Mouse (Mus musculus) heart, embryonic 12.5 days (tissue): ENCODE measurements around the gene Def8. TPM values are rescaled to one million over a fixed set of nuclear protein-coding genes. Genes with fewer than 3 reads are reported as not detected.

Experiments used
- ATAC-seq: fragments of 200-750 bp; cut with Nextera tagmentation; 2 replicates; pipeline ENCODE4 v1.8.0; 2017; ENCODE audit warnings: moderate TSS enrichment, moderate library complexity; ENCODE audit not compliant: insufficient number of reproducible peaks, low FRiP score
- H3K27ac ChIP-seq: fragments of 300-500 bp; sonication (generic); 2 replicates; pipeline ENCODE4 v1.5.1; 2016; ENCODE audit warnings: mild to moderate bottlenecking, moderate library complexity; ENCODE audit not compliant: poor library complexity, severe bottlenecking
- H3K27me3 ChIP-seq: fragments of 300-500 bp; sonication (generic); replicated peaks from 2 replicates; pipeline ENCODE4 v1.6.1; 2016; ENCODE audit warnings: mild to moderate bottlenecking, moderate library complexity
- H3K36me3 ChIP-seq: fragments of 300-500 bp; sonication (generic); 2 replicates; pipeline ENCODE4 v1.6.1; 2016; ENCODE audit warnings: mild to moderate bottlenecking, moderate library complexity
- H3K4me1 ChIP-seq: fragments of 300-500 bp; sonication (generic); replicated peaks from 2 replicates; pipeline ENCODE4 v1.6.1; 2016; ENCODE audit warnings: mild to moderate bottlenecking
- H3K4me2 ChIP-seq: fragments of 300-500 bp; sonication (generic); 2 replicates; pipeline ENCODE4 v1.6.1; 2016; ENCODE audit warnings: mild to moderate bottlenecking, moderate library complexity
- H3K4me3 ChIP-seq: fragments of 300-500 bp; sonication (generic); 2 replicates; pipeline ENCODE4 v1.5.1; 2016; ENCODE audit warnings: mild to moderate bottlenecking
- H3K9ac ChIP-seq: fragments of 300-500 bp; sonication (generic); 2 replicates; pipeline ENCODE4 v1.6.1; 2016; ENCODE audit warnings: mild to moderate bottlenecking, moderate library complexity
- H3K9me3 ChIP-seq: fragments of 300-500 bp; sonication (generic); replicated peaks from 2 replicates; pipeline ENCODE4 v1.6.1; 2016; ENCODE audit warnings: mild to moderate bottlenecking, moderate library complexity
- WGBS: fragments of 180-500 bp; shearing (Covaris S2); methylation state at CpG from one replicate; pipeline ENCODE4 v1.1.7; 2016; 5-methylcytosine and 5-hydroxymethylcytosine counted together
- polyA plus RNA-seq: library from polyadenylated mRNA; unstranded; fragments of >200 nt; fragmentation: Nextera tagmentation; extraction: Ambion mirVana; gene quantifications from 2 replicates; pipeline ENCODE4 v1.2.1, GENCODE M21; 2016

Def8 gene
- polyA plus RNA-seq, 1 experiment from 2014 or later, result 34.7 TPM

DNA sequence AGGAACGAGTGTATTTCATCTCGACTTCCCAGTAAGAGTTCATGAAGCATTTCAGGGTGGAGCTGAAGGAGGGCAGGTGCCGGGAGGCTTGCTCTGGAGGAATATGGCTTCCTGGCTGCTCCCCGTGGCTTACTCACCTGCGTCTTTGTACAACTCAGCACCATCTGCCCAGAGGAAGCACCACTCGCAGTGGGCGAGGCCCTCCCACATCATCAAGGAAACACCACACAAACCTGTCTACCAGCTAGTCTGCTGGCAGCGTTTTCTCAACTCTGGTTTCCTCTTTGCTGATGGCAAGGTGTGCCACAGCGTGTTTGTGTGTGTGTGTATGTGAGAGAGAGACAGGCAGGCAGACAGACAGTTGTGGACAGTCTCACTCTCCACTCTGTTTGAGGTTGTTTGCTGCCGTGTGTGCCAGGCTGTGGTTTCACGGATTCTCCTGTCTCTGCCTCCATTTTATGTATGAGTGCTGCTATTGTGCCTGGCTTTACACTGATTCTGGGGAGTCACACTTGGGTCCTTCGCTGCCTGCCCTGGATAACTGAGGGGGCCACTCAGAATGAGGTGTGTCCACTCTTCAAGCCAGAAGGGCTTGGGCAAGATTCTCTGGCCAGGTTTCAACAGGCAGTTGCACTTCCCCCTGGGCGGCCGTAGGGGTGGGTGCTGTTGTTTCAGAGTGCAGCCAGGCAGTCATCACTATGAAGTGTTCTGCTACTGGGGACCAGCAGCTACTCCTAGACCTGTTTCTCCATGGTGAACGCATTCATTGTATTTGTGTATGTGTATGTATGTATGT lies 68.2 kb downstream of the Def8 start:
- no peak overlapping the region for H3K9ac ChIP-seq
- H3K4me3 ChIP-seq, result no peak overlapping the region
- 87% methylated on average over 15 of the region's 15 CpGs for WGBS
- no peaks in the 10 kb centered on the region for H3K4me1 ChIP-seq
- ATAC-seq, result no peak
- no peak overlapping the region for H3K27ac ChIP-seq
- H3K9me3 ChIP-seq, result no peaks in the 10 kb centered on the region
- H3K27me3 ChIP-seq, result no peaks in the 10 kb centered on the region
- peaks cover 96% of the 10 kb centered on the region for H3K36me3 ChIP-seq
- H3K4me2 ChIP-seq, result no peak overlapping the region

- Histone ChIP-seq H3K36me3 (peaks cover 96% of the 10 kb centered on the region), H3K4me3 (no peak overlapping the region), H3K4me2 (no peak overlapping the region), H3K4me1 (no peaks in the 10 kb centered on the region), H3K27ac (no peak overlapping the region), H3K9ac (no peak overlapping the region), H3K27me3 (no peaks in the 10 kb centered on the region), H3K9me3 (no peaks in the 10 kb centered on the region)
- 92% methylated on average over 9 of the region's 9 CpGs for WGBS
- no peak for ATAC-seq
Measured at GRCm38 (mm10) chr8:123492898-123493297, 69.6 kb downstream of the Def8 start.

GRCm38 (mm10) chr8:123497699-123498098 lies 74.4 kb downstream of the Def8 start:
- WGBS, result 85% methylated on average over 4 of the region's 4 CpGs

GRCm38 (mm10) chr8:123498963-123499362 lies 75.6 kb downstream of the Def8 start:
- H3K4me3 ChIP-seq, result no peak overlapping the region
- no peaks in the 10 kb centered on the region for H3K4me1 ChIP-seq
- no peak overlapping the region for H3K27ac ChIP-seq
- H3K27me3 ChIP-seq, result no peaks in the 10 kb centered on the region
- H3K4me2 ChIP-seq, result no peak overlapping the region
- peaks cover 8% of the 10 kb centered on the region; the same call in 1 of the 2 replicates for H3K9me3 ChIP-seq
- H3K36me3 ChIP-seq, result peaks cover 99% of the 10 kb centered on the region
- ATAC-seq, result no peak
- WGBS, result 85% methylated on average over 11 of the region's 11 CpGs
- no peak overlapping the region for H3K9ac ChIP-seq

More at GRCm38 (mm10) chr8:123497699-123498098, 74.4 kb downstream of the Def8 start:
- Histone ChIP-seq H3K27ac (no peak overlapping the region), H3K27me3 (no peaks in the 10 kb centered on the region), H3K9ac (no peak overlapping the region), H3K4me1 (no peaks in the 10 kb centered on the region), H3K36me3 (peaks cover 99% of the 10 kb centered on the region), H3K4me2 (no peak overlapping the region), H3K4me3 (no peak overlapping the region), H3K9me3 (no peaks in the 10 kb centered on the region)
- no peak for ATAC-seq

DNA sequence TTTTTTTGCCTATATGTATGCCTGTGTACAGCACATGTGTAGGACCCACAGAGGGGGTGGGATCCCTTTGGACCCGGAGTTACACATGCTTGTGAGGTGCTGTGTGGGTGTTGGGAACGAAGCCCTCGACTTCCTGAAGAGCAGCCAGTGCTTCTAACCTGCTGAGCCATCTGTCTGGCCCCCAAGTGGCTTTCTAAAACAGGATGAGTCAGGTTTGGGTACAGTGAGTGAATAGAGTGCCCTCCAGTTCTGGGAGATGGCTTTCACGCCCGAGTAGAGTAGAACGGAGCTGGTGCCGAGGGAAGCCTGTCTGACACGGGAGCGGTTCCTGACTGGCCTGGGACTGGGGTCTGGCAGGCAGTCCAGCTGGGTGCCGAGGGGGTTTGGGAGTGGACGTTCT lies 76.2 kb downstream of the Def8 start:
- H3K9me3 ChIP-seq, result peaks cover 8% of the 10 kb centered on the region; the same call in 1 of the 2 replicates
- H3K9ac ChIP-seq, result no peak overlapping the region
- H3K27ac ChIP-seq, result no peak overlapping the region
- H3K4me2 ChIP-seq, result no peak overlapping the region
- H3K27me3 ChIP-seq, result no peaks in the 10 kb centered on the region
- H3K4me3 ChIP-seq, result no peak overlapping the region
- no peak for ATAC-seq
- 92% methylated on average over 11 of the region's 11 CpGs for WGBS
- no peaks in the 10 kb centered on the region for H3K4me1 ChIP-seq
- peaks cover 99% of the 10 kb centered on the region for H3K36me3 ChIP-seq

- Histone ChIP-seq H3K36me3 (peaks cover 100% of the 10 kb centered on the region), H3K27ac (no peak overlapping the region), H3K9me3 (peaks cover 8% of the 10 kb centered on the region; the same call in 1 of the 2 replicates), H3K27me3 (no peaks in the 10 kb centered on the region), H3K4me1 (no peaks in the 10 kb centered on the region), H3K4me2 (no peak overlapping the region), H3K4me3 (no peak overlapping the region), H3K9ac (no peak overlapping the region)
- ATAC-seq, result no peak
- WGBS, result 88% methylated on average over 5 of the region's 5 CpGs
Measured at GRCm38 (mm10) chr8:123502192-123502591, 78.9 kb downstream of the Def8 start.

DNA sequence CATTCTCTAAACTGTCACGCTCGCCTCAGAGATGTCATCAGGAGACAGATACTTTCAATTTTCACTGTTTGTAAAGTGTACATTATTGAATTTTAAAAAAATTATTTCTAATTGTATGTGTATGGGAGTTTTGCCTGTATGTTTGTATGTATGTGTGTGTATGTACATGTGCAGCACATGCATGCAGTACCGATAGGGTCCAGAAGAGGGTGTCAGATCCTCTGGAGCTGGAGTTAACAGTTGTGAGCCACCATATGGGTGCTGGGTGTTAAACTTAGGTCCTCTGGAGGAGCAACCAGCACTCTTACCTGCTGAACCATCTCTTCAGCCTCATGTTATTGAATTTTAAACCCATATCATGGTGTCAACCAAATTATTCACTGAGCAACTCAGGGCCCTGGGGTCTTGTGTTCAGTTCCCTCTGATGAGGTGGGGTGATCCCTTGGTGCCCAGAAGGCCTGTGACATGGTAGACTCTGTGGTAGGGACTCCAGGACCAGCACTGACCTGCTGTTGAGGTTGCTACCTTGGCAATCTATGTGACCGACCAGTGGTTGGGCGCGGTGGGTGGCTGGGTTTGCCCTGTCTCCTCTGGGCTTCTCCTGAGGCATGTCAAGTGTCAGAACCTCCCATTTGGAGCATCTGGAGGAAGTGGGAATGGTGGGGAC lies 80.6 kb downstream of the Def8 start:
- Histone ChIP-seq H3K27me3 (no peaks in the 10 kb centered on the region), H3K4me3 (no peak overlapping the region), H3K9ac (no peak overlapping the region), H3K4me2 (no peak overlapping the region), H3K9me3 (peaks cover 8% of the 10 kb centered on the region; the same call in 1 of the 2 replicates), H3K4me1 (no peaks in the 10 kb centered on the region), H3K36me3 (peaks cover 100% of the 10 kb centered on the region), H3K27ac (no peak overlapping the region)
- WGBS, result 93% methylated on average over 6 of the region's 6 CpGs
- no peak for ATAC-seq

- no peaks in the 10 kb centered on the region for H3K4me1 ChIP-seq
- H3K27me3 ChIP-seq, result 0 out of 2 replicates have a peak, but pooled peaks cover 3% of the 10 kb centered on the region
- WGBS, result 92% methylated on average over 9 of the region's 9 CpGs
- no peak overlapping the region for H3K4me2 ChIP-seq
- no peak for ATAC-seq
- H3K9ac ChIP-seq, result no peak overlapping the region
- H3K27ac ChIP-seq, result no peak overlapping the region
- no peak overlapping the region for H3K4me3 ChIP-seq
- peaks cover 8% of the 10 kb centered on the region; the same call in 1 of the 2 replicates for H3K9me3 ChIP-seq
- peaks cover 100% of the 10 kb centered on the region for H3K36me3 ChIP-seq
Measured at GRCm38 (mm10) chr8:123504591-123505195, 81.4 kb downstream of the Def8 start.

GRCm38 (mm10) chr8:123505267-123505666 lies 81.9 kb downstream of the Def8 start:
- no peak for ATAC-seq
- Histone ChIP-seq H3K4me3 (no peak overlapping the region), H3K4me2 (no peak overlapping the region), H3K9ac (no peak overlapping the region), H3K9me3 (peaks cover 8% of the 10 kb centered on the region; the same call in 1 of the 2 replicates), H3K27ac (no peak overlapping the region), H3K36me3 (peaks cover 99% of the 10 kb centered on the region), H3K4me1 (no peaks in the 10 kb centered on the region), H3K27me3 (0 out of 2 replicates have a peak, but pooled peaks cover 3% of the 10 kb centered on the region)
- 87% methylated on average over 4 of the region's 4 CpGs for WGBS

DNA sequence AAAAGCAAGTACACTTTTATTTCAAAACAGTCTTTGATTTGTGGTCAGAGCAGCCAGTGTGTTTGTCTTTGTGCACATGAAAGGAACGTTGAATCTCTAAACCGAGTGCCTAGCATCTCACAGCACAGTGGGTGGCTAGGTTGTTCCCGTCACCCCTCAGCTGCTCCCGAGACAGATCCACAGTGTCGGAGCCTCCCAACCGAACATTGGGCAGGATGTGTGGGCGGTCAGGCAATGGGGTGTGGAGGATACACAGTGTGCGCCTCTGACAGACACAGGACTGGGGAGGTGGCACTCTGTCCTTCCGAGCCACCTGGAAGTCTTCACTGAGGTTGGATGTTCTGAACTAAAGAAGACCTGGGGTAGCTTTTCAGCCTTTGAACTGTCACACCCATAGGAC lies 82.4 kb downstream of the Def8 start:
- H3K27ac ChIP-seq, result no peak overlapping the region
- no peak overlapping the region for H3K4me3 ChIP-seq
- H3K4me1 ChIP-seq, result no peaks in the 10 kb centered on the region
- 88% methylated on average over 9 of the region's 9 CpGs for WGBS
- H3K4me2 ChIP-seq, result no peak overlapping the region
- peaks cover 95% of the 10 kb centered on the region for H3K36me3 ChIP-seq
- no peak for ATAC-seq
- H3K9ac ChIP-seq, result no peak overlapping the region
- H3K27me3 ChIP-seq, result 0 out of 2 replicates have a peak, but pooled peaks cover 3% of the 10 kb centered on the region
- H3K9me3 ChIP-seq, result peaks cover 8% of the 10 kb centered on the region; the same call in 1 of the 2 replicates

DNA sequence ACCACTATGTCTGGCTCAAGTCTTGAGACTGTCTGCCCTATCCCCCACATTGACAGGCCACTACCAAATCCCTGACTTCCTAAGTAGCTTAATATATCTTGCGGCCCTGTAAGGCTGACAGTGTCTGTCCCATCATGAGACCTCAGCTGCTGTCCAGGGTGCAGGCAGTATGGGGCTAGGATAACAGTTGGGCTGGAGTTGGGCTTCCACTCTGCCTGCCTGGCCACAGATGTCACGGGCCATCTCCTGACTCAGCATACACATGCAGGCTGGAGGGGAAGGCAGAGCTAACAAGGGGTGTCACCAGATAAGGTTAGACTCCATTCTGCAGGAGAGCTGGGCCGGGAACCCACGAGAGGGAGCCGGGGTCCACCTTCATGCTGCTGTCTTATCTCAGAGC lies 83.8 kb downstream of the Def8 start:
- Histone ChIP-seq H3K36me3 (peaks cover 80% of the 10 kb centered on the region), H3K27ac (no peak overlapping the region), H3K4me2 (no peak overlapping the region), H3K4me1 (no peaks in the 10 kb centered on the region), H3K9me3 (peaks cover 8% of the 10 kb centered on the region; the same call in 1 of the 2 replicates), H3K27me3 (0 out of 2 replicates have a peak, but pooled peaks cover 3% of the 10 kb centered on the region), H3K4me3 (no peak overlapping the region), H3K9ac (no peak overlapping the region)
- 76% methylated on average over 5 of the region's 5 CpGs for WGBS
- no peak for ATAC-seq
